Mouse (Mus musculus): ENCODE data around the gene Asxl2. TPM values are rescaled to one million over a fixed set of nuclear protein-coding genes. Genes with fewer than 3 reads are reported as not detected.

Asxl2 gene
- polyA plus RNA-seq, 1 experiment = 10.9 TPM

DNA sequence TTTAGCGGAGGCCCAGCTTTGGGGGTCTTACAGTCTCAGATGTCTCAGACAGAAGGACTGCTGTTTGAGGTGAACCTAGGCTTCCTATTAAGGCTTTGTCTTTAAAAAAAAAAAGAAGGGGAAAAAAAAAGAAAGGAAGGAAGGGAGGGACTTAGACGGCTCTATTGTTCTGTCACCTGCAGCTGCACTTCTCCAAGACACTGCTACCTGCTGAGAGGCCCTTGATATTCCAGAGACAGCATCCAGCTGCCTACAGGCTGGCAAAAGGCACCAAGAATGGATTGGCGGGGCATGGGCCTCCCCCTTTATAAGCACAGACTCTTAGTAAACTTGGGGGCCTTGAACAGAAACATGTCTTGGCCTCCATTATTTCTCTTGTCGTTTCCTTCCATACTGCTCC, 11.7 kb upstream of the Asxl2 start:
- Histone ChIP-seq H3K4me1 (ENCODE audit: control insufficient read depth, insufficient read depth, low read length) (no peaks in the 10 kb centered on the region), H3K27ac (ENCODE audit: control insufficient read depth, insufficient read depth, low read depth, low read length) (0 out of 2 replicates have a peak overlapping the region, but pooled peaks have one; percentile 3), H3K36me3 (ENCODE audit: control insufficient read depth, insufficient read depth, low read length) (no peaks in the 10 kb centered on the region; the same call in 1 of the 2 replicates), H3K27me3 (ENCODE audit: control insufficient read depth, insufficient read depth, low read length) (no peaks in the 10 kb centered on the region), H3K4me3 (ENCODE audit: control insufficient read depth, low read depth, low read length) (no peak overlapping the region)
- TF ChIP-seq POLR2A (IDR thresholded peaks at IDR 0.05; ENCODE audit: control insufficient read depth, low read depth, low read length) = no peak
- no peak for TF ChIP-seq CTCF (IDR thresholded peaks at IDR 0.05; ENCODE audit: control insufficient read depth, insufficient read depth, insufficient replicate concordance, low read depth, low read length)

DNA sequence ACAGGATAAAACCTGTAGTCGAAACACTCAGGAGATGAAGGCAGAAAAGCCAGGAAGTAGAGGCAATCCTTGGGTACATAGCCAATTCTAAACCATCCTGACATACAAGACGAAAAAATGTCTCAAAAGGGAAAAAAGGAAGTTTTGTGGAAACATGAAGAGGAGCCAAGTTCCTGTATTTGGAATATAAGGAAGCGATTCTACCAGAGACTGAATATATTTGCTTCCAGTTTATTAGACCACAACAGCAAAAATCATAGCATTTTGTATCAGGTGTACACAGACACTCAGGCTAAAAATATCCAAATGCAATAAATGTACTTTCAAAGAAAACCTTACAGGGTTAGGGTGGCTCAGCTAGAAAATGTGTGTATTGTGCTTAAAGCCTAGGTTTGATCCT, 7.9 kb upstream of the Asxl2 start:
- Histone ChIP-seq H3K27me3 (ENCODE audit: control insufficient read depth, insufficient read depth, low read length) (no peaks in the 10 kb centered on the region), H3K36me3 (ENCODE audit: control insufficient read depth, insufficient read depth, low read length) (no peaks in the 10 kb centered on the region; the same call in 1 of the 2 replicates), H3K4me1 (ENCODE audit: control insufficient read depth, insufficient read depth, low read length) (no peaks in the 10 kb centered on the region), H3K4me3 (ENCODE audit: control insufficient read depth, low read depth, low read length) (no peak overlapping the region), H3K27ac (ENCODE audit: control insufficient read depth, insufficient read depth, low read depth, low read length) (no peak overlapping the region; the same call in 1 of the 2 replicates)
- no peak for TF ChIP-seq POLR2A (IDR thresholded peaks at IDR 0.05; ENCODE audit: control insufficient read depth, low read depth, low read length)

DNA sequence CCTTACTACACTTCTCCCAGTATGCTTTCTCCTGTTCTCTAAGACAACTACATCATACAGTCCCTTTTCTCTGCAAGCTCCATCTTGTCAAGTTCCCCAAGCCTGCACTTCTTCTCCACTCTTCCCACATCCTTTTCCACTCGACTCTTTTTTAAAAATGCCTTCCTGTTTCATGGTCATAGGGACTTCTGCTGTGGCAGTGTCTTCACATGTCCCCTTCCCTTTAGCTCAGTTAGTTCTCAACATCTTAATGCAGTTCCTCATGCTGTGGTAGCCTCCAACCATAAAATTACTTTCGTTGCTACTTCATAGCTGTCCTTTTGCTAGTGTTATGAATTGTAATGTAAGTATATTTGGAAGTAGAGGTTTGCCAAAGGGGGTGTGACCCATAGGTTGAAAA, 6.1 kb upstream of the Asxl2 start:
- H3K27ac ChIP-seq (ENCODE audit: control insufficient read depth, insufficient read depth, low read depth, low read length) = no peak overlapping the region
- no peaks in the 10 kb centered on the region; the same call in 1 of the 2 replicates for H3K4me1 ChIP-seq (ENCODE audit: control insufficient read depth, insufficient read depth, low read length)
- H3K36me3 ChIP-seq (ENCODE audit: control insufficient read depth, insufficient read depth, low read length) = no peaks in the 10 kb centered on the region; the same call in 1 of the 2 replicates
- TF ChIP-seq CTCF (IDR thresholded peaks at IDR 0.05; ENCODE audit: control insufficient read depth, insufficient read depth, insufficient replicate concordance, low read depth, low read length) (no peak), POLR2A (IDR thresholded peaks at IDR 0.05; ENCODE audit: control insufficient read depth, low read depth, low read length) (no peak)
- no peaks in the 10 kb centered on the region for H3K27me3 ChIP-seq (ENCODE audit: control insufficient read depth, insufficient read depth, low read length)
- no peak overlapping the region for H3K4me3 ChIP-seq (ENCODE audit: control insufficient read depth, low read depth, low read length)

DNA sequence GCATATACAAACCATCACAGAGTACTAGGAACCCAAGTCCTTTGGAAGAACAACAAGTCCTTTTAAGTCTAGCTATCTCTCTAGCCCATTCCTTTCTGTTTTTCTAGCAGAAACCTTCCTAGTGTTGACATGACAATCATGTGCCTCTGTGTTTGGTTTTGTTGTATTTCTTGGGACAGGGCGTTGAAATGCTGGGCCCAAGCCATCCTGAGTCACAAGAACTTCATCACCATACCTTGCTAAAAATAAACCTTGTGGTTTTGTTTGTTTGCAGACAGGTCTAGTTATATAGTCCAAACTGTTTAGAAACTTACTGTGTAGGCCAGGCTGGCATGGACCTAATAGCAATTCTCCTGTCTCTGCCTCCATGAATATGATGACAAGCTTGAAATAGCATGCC, 3.9 kb upstream of the Asxl2 start:
- H3K36me3 ChIP-seq (ENCODE audit: control insufficient read depth, insufficient read depth, low read length) = no peaks in the 10 kb centered on the region; the same call in 1 of the 2 replicates
- no peaks in the 10 kb centered on the region for H3K27me3 ChIP-seq (ENCODE audit: control insufficient read depth, insufficient read depth, low read length)
- no peak for TF ChIP-seq POLR2A (IDR thresholded peaks at IDR 0.05; ENCODE audit: control insufficient read depth, low read depth, low read length)
- TF ChIP-seq CTCF (IDR thresholded peaks at IDR 0.05; ENCODE audit: control insufficient read depth, insufficient read depth, insufficient replicate concordance, low read depth, low read length) = no peak
- H3K4me3 ChIP-seq (ENCODE audit: control insufficient read depth, low read depth, low read length) = no peak overlapping the region
- H3K4me1 ChIP-seq (ENCODE audit: control insufficient read depth, insufficient read depth, low read length) = no peaks in the 10 kb centered on the region; the same call in 1 of the 2 replicates
- H3K27ac ChIP-seq (ENCODE audit: control insufficient read depth, insufficient read depth, low read depth, low read length) = no peak overlapping the region

DNA sequence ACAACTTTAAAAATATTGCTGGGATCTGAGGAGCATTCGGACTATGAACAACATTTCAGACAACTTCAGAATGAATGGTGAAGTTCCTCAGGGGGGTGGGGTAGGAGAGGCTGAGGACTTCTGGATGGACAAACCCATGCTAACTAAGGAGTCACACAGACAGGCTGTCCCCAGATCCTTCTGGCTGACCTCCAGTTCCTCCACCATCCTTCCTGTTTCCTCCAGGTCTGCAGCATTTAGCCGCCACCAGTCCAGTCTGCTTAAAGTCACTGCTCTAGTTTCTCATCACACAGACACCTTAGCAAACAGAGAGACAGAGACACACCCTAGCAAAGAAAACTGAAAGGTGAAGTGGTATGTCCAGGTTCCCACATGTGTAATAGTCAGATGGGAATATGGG, 2.5 kb upstream of the Asxl2 start:
- Histone ChIP-seq H3K36me3 (ENCODE audit: control insufficient read depth, insufficient read depth, low read length) (no peaks in the 10 kb centered on the region; the same call in 1 of the 2 replicates), H3K4me1 (ENCODE audit: control insufficient read depth, insufficient read depth, low read length) (no peaks in the 10 kb centered on the region; the same call in none of the 2 replicates), H3K4me3 (ENCODE audit: control insufficient read depth, low read depth, low read length) (peak overlapping the region; percentile 38; the same call in 1 of the 2 replicates), H3K27ac (ENCODE audit: control insufficient read depth, insufficient read depth, low read depth, low read length) (no peak overlapping the region), H3K27me3 (ENCODE audit: control insufficient read depth, insufficient read depth, low read length) (no peaks in the 10 kb centered on the region)
- TF ChIP-seq CTCF (IDR thresholded peaks at IDR 0.05; ENCODE audit: control insufficient read depth, insufficient read depth, insufficient replicate concordance, low read depth, low read length) = no peak
- TF ChIP-seq POLR2A (IDR thresholded peaks at IDR 0.05; ENCODE audit: control insufficient read depth, low read depth, low read length) = no peak

DNA sequence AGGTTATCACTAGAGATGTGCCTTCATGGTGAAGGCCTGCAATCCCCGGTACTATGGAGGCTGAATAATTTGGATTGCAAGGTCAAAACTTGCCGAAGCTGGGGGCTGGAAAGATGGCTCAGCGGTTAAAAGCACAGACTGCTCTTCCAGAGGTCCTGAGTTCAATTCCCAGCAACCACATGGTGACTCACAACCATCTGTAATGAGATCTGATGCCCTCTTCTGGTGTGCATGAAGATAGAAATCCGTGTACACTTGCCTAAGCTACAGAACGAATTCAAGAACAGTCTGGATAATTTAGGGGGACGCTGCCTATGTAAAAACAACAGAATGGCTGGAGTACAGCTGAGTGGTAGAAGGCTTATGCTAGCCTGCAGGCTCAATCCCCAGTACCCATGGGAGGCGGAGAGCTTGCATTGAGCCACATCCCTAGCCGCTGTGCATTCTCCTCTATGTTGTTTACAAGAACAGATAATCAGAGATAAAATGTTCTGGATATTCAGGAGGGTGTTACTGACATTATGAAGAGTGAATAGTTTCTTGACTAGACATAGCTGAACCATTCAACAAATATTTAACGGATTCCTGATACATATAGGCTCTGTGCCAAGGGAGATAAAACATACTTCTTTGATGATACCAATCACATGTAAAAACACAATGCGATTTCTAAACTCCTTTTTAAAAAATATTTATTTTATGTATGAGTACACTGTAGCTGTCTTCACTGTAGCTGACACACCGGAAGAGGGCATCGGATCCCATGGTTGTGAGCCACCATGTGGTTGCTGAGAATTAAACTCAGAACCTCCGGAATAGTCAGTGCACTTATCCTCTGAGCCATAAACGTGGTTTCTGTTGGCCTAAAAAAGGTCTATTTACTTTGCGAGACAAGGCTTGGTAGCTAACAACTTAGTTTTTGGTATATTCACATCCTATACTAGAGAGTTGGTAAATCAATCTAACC, 999 bp upstream of the Asxl2 start:
- Histone ChIP-seq H3K4me3 (ENCODE audit: control insufficient read depth, low read depth, low read length) (peak overlapping the region; percentile 98), H3K27me3 (ENCODE audit: control insufficient read depth, insufficient read depth, low read length) (no peaks in the 10 kb centered on the region), H3K4me1 (ENCODE audit: control insufficient read depth, insufficient read depth, low read length) (no peaks in the 10 kb centered on the region; the same call in none of the 2 replicates), H3K36me3 (ENCODE audit: control insufficient read depth, insufficient read depth, low read length) (no peaks in the 10 kb centered on the region; the same call in 1 of the 2 replicates), H3K27ac (ENCODE audit: control insufficient read depth, insufficient read depth, low read depth, low read length) (no peak overlapping the region; the same call in 1 of the 2 replicates)
- TF ChIP-seq POLR2A (IDR thresholded peaks at IDR 0.05; ENCODE audit: control insufficient read depth, low read depth, low read length) (no peak), CTCF (IDR thresholded peaks at IDR 0.05; ENCODE audit: control insufficient read depth, insufficient read depth, insufficient replicate concordance, low read depth, low read length) (no peak)

DNA sequence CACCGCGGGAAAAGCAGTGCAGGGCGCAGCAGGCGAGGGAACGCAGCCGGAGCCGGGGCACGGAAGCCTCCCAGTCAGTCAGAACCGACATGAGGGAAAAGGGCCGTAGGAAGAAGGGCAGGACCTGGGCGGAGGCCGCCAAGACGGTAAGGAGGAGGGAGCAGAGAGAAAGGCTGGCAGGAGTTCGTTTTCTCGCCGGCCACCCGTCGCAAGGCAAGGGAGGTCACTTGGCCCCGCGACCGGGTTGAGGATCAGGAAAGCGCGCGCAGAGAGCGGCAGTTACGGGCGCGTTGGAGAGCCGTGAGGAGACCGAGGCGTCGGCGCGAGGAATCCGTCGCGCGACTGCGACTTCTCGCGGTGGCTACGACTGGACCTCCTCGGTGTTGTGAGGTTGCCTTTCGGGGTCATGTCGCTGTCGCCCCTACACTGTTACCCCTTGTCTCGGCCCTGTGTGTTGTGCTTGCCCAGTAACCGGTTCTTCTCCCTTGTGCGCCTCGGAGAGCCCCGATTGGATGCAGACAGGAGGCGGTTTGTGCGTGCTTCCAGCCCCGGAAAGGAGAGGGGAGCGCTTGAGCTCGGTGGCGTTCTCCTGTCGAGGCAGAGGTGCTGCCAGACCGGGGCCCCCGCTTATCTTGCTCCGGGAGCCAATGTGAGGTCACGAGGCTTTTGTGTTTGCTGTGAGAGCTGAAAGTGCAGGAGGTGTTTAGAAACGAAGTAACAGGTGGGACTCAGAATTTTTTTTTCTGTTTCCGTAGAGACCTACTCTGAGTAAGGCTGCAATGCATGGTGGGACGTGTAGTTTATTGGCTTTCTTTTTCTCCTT, 621 bp downstream of the Asxl2 start:
- H3K27me3 ChIP-seq (ENCODE audit: control insufficient read depth, insufficient read depth, low read length) = no peaks in the 10 kb centered on the region
- no peaks in the 10 kb centered on the region; the same call in none of the 2 replicates for H3K4me1 ChIP-seq (ENCODE audit: control insufficient read depth, insufficient read depth, low read length)
- no peak for TF ChIP-seq CTCF (IDR thresholded peaks at IDR 0.05; ENCODE audit: control insufficient read depth, insufficient read depth, insufficient replicate concordance, low read depth, low read length)
- TF ChIP-seq POLR2A (IDR thresholded peaks at IDR 0.05; ENCODE audit: control insufficient read depth, low read depth, low read length) = no peak
- H3K36me3 ChIP-seq (ENCODE audit: control insufficient read depth, insufficient read depth, low read length) = no peaks in the 10 kb centered on the region
- peak overlapping the region; percentile 98 for H3K4me3 ChIP-seq (ENCODE audit: control insufficient read depth, low read depth, low read length)
- H3K27ac ChIP-seq (ENCODE audit: control insufficient read depth, insufficient read depth, low read depth, low read length) = peak overlapping the region; percentile 100

Data from testis, adult 2 months (tissue).